Mouse (Mus musculus): ENCODE results near the gene Clcn2. TPM values are rescaled to one million over a fixed set of nuclear protein-coding genes. Genes with fewer than 3 reads are reported as not detected.

The Clcn2 gene
- total and polyA plus RNA-seq, 3 experiments, result 5.4 to 9.4 TPM; not detected in 1

DNA sequence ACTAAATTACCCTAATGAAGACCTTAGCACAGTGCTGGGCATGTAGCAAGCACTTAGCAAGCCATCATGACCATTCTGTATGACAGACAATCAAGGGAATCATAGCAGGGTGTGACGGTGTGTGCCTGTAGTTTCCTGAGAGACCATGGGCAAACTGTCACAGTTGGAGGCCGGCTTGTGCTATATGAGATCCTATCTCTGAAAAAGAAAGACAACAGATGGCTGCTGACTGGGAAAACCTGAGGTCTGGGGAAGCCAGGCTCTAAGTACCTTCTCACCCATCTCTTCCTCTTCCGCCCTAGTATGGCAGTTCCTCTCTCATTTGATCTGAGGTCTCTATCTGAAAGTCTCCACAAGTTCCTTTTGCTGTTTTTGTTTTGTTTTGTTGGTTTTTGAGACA is 11.8 kb downstream of the Clcn2 start:
- no peaks in the 10 kb centered on the region for H3K79me2 ChIP-seq (ENCODE audit: control insufficient read depth, insufficient read depth, low read length, poor library complexity)
- no peaks in the 10 kb centered on the region for H3K27me3 ChIP-seq (ENCODE audit: control insufficient read depth in 1 of 2, insufficient read depth in 2 of 2, low read length in 2 of 2)
- H3K4me1 ChIP-seq (ENCODE audit: control insufficient read depth in 1 of 2, insufficient read depth in 2 of 2, low read length in 2 of 2), result peaks cover 15 to 33% of the 10 kb centered on the region in 2 experiments
- peaks cover 0 to 34% of the 10 kb centered on the region in 2 experiments; a peak in 2 of 4 replicates for H3K36me3 ChIP-seq (ENCODE audit: control insufficient read depth in 1 of 2, insufficient read depth in 2 of 2, low read length in 2 of 2)
- TF ChIP-seq E2F4 (IDR thresholded peaks at IDR 0.05; ENCODE audit: borderline replicate concordance, low read depth, low read length) (no peak), POLR2A (IDR thresholded peaks at IDR 0.05; ENCODE audit: control insufficient read depth in 1 of 2, insufficient read depth in 1 of 2, low read depth in 1 of 2, low read length in 2 of 2, poor library complexity in 1 of 2) (no peak), TBP (IDR thresholded peaks at IDR 0.05; ENCODE audit: low read depth, low read length) (peak; percentile 68), ZMIZ1 (IDR thresholded peaks at IDR 0.05; ENCODE audit: low read depth, low read length) (no peak), RAD21 (IDR thresholded peaks at IDR 0.05; ENCODE audit: low read depth, low read length) (no peak), NRF1 (IDR thresholded peaks at IDR 0.05; ENCODE audit: insufficient read depth, low read depth, low read length, poor library complexity, severe bottlenecking) (no peak), TCF12 (IDR thresholded peaks at IDR 0.05; ENCODE audit: low read depth, low read length) (no peak), NELFE (IDR thresholded peaks at IDR 0.05; ENCODE audit: low read depth, low read length) (no peak), BHLHE40 (IDR thresholded peaks at IDR 0.05; ENCODE audit: borderline replicate concordance, low read depth, low read length) (no peak), JUND (IDR thresholded peaks at IDR 0.05; ENCODE audit: low read depth, low read length) (no peak), ETS1 (IDR thresholded peaks at IDR 0.05; ENCODE audit: low read depth, low read length) (peak; percentile 37; the same call in 1 of the 2 replicates), MAZ (IDR thresholded peaks at IDR 0.05; ENCODE audit: low read depth, low read length) (no peak), USF1 (IDR thresholded peaks at IDR 0.05; ENCODE audit: low read depth, low read length) (no peak), CHD1 (IDR thresholded peaks at IDR 0.05; ENCODE audit: low read depth, low read length) (no peak), HCFC1 (IDR thresholded peaks at IDR 0.05; ENCODE audit: low read depth, low read length) (no peak), GATA1 (IDR thresholded peaks at IDR 0.05; ENCODE audit: low read depth, low read length) (peak; percentile 20; the same call in 1 of the 2 replicates), SMC3 (IDR thresholded peaks at IDR 0.05; ENCODE audit: low read depth, low read length) (no peak), ZNF384 (IDR thresholded peaks at IDR 0.05; ENCODE audit: low read depth, low read length) (no peak), CTCF (IDR thresholded peaks at IDR 0.05 in 2 of 3, conservative IDR thresholded peaks at IDR 0.05 in 1 of 3; ENCODE audit: control insufficient read depth in 1 of 3, insufficient read depth in 1 of 3, low read depth in 2 of 3, low read length in 3 of 3, poor library complexity in 1 of 3, severe bottlenecking in 1 of 3) (no peak), POLR2AphosphoS2 (IDR thresholded peaks at IDR 0.05; ENCODE audit: low read length) (no peak), MEF2A (IDR thresholded peaks at IDR 0.05; ENCODE audit: extremely low read depth, insufficient replicate concordance, low read depth, low read length, poor library complexity, severe bottlenecking) (no peak), KAT2A (conservative IDR thresholded peaks at IDR 0.05; ENCODE audit: low read depth, low read length) (no peak), ZKSCAN1 (IDR thresholded peaks at IDR 0.05; ENCODE audit: low read depth, low read length) (no peak), EP300 (IDR thresholded peaks at IDR 0.05; ENCODE audit: low read depth in 1 of 2, low read length in 2 of 2) (0 out of 4 replicates have a peak, but pooled peaks of 1 of the 2 experiments have one; percentile 21), POLR2AphosphoS5 (IDR thresholded peaks at IDR 0.05; ENCODE audit: borderline replicate concordance, low read depth, low read length) (no peak), MYB (IDR thresholded peaks at IDR 0.05; ENCODE audit: low read depth, low read length) (no peak), TAL1 (IDR thresholded peaks at IDR 0.05; ENCODE audit: low read length) (no peak), MAX (IDR thresholded peaks at IDR 0.05; ENCODE audit: low read length) (no peak), USF2 (IDR thresholded peaks at IDR 0.05; ENCODE audit: borderline replicate concordance in 1 of 2, insufficient read depth in 1 of 2, low read depth in 1 of 2, low read length in 2 of 2) (no peak), ZC3H11A (IDR thresholded peaks at IDR 0.05; ENCODE audit: low read depth, low read length) (no peak), GABPA (IDR thresholded peaks at IDR 0.05; ENCODE audit: low read depth, low read length) (no peak), CHD2 (IDR thresholded peaks at IDR 0.05; ENCODE audit: low read length) (no peak)
- no peaks in the 10 kb centered on the region for H3K9me3 ChIP-seq (replicated peaks; ENCODE audit: insufficient read depth, low read length)
- no peak overlapping the region for H3K9ac ChIP-seq (ENCODE audit: control insufficient read depth, low read depth, low read length, poor library complexity, severe bottlenecking)
- H3K4me3 ChIP-seq (ENCODE audit: control insufficient read depth in 1 of 2, insufficient read depth in 1 of 2, low read depth in 2 of 2, low read length in 2 of 2), result no peak overlapping the region
- peak overlapping the region; percentile 62 for H3K27ac ChIP-seq (ENCODE audit: control insufficient read depth, low read depth, low read length)
- peak; percentile 71 for DNase-seq (ENCODE audit: low read depth, low spot score)

All from MEL (cell line).